Mouse (Mus musculus): ENCODE measurements around the gene Serpinb3b.
"Not testable (repeated sequence)": the region's sequence is repeated elsewhere in the genome, so short reads cannot be mapped to it uniquely, and the experiment has no call there.

GRCm38 (mm10) chr1:107217276-107217675 lies 60.9 kb downstream of the Serpinb3b start:
- TF ChIP-seq CTCF (IDR thresholded peaks at IDR 0.05; ENCODE audit: extremely low read depth, insufficient read length, insufficient replicate concordance, low read depth, low read length); POLR2A (IDR thresholded peaks at IDR 0.05; ENCODE audit: low read depth, low read length): not testable (repeated sequence)
